Mouse (Mus musculus) ES-E14 (cell line): ENCODE measurements around the gene Rnf144b. TPM values are rescaled to one million over a fixed set of nuclear protein-coding genes. Genes with fewer than 3 reads are reported as not detected.

ENCODE experiments used
- DNase-seq: peaks from one replicate; pipeline ENCODE4 v3.0.0-alpha.2; 2013; ENCODE audit warnings: low read depth, low spot score
- H3K27ac ChIP-seq: 2 replicates; pipeline ENCODE4 v1.5.1; 2012; ENCODE audit warnings: low read depth, mild to moderate bottlenecking, low read length, moderate library complexity, mixed read lengths; ENCODE audit not compliant: poor library complexity, insufficient read depth, severe bottlenecking
- H3K36me3 ChIP-seq: 2 replicates; pipeline ENCODE4 v1.6.1; 2012; ENCODE audit warnings: mild to moderate bottlenecking, low read length, moderate library complexity, mixed read lengths; ENCODE audit not compliant: control insufficient read depth, poor library complexity, insufficient read depth, severe bottlenecking
- H3K4me1 ChIP-seq, 2 experiments: fragments of 150-350 bp in 1 of 2; sonication (generic) in 1 of 2; 2 replicates each; pipeline ENCODE4 v1.6.1; 2012; ENCODE audit warnings: low read length in 2 of 2, mild to moderate bottlenecking in 1 of 2, mixed read lengths in 1 of 2; ENCODE audit not compliant: control insufficient read depth in 2 of 2, insufficient read depth in 2 of 2, poor library complexity in 1 of 2
- H3K4me3 ChIP-seq, 2 experiments: fragments of 150-350 bp in 1 of 2; sonication (generic) in 1 of 2; 2 replicates each; pipeline ENCODE4 v1.5.1; 2012; ENCODE audit warnings: low read length in 2 of 2, low read depth in 1 of 2, mild to moderate bottlenecking in 1 of 2, mixed read lengths in 1 of 2; ENCODE audit not compliant: insufficient read depth in 1 of 2, poor library complexity in 1 of 2, severe bottlenecking in 1 of 2
- H3K9ac ChIP-seq: 2 replicates; pipeline ENCODE4 v1.6.1; 2012; ENCODE audit warnings: low read depth, mild to moderate bottlenecking, low read length, mixed read lengths; ENCODE audit not compliant: poor library complexity, insufficient read depth, severe bottlenecking
- H3K9me3 ChIP-seq: fragments of 150-350 bp; sonication (generic); 2 replicates; pipeline ENCODE4 v1.6.1; 2012; ENCODE audit warnings: low read depth, mild to moderate bottlenecking, low read length; ENCODE audit not compliant: control insufficient read depth, insufficient read depth
- CHD2 ChIP-seq: IDR thresholded peaks from 2 replicates; pipeline ENCODE4 v1.6.1; 2014; ENCODE audit warnings: mild to moderate bottlenecking, low read depth, low read length, inconsistent platforms
- HCFC1 ChIP-seq: IDR thresholded peaks from 2 replicates; pipeline ENCODE4 v1.6.1; 2012; ENCODE audit warnings: low read length, inconsistent platforms, borderline replicate concordance; ENCODE audit not compliant: insufficient read depth
- MAFK ChIP-seq: IDR thresholded peaks from 2 replicates; pipeline ENCODE4 v1.6.1; 2014; ENCODE audit warnings: mild to moderate bottlenecking, low read depth, low read length, inconsistent platforms; ENCODE audit not compliant: insufficient read depth
- ZC3H11A ChIP-seq: IDR thresholded peaks from 2 replicates; pipeline ENCODE4 v1.6.1; 2012; ENCODE audit warnings: low read depth, mild to moderate bottlenecking, inconsistent platforms, low read length, borderline replicate concordance
- ZNF384 ChIP-seq: IDR thresholded peaks from 2 replicates; pipeline ENCODE4 v1.6.1; 2012; ENCODE audit warnings: low read depth, low read length, inconsistent platforms
- in situ Hi-C, 2 experiments: fragments of 600-800 bp; cut with MboI; formaldehyde crosslinking; loops; one replicate each; pipeline ENCODE4 v1.15.1; 2025; ENCODE audit warnings: low sequenced_read_pairs in 2 of 2, inconsistent platforms in 1 of 2; ENCODE audit not compliant: unreplicated experiment in 2 of 2
- total RNA-seq: library from RNA; depleted of rRNA; stranded (reverse); fragments of 300-350 nt; gene quantifications from 2 replicates; pipeline ENCODE4 v1.2.3, GENCODE M21; 2012

Rnf144b gene
- total RNA-seq, 1 experiment = 1.2 TPM

DNA sequence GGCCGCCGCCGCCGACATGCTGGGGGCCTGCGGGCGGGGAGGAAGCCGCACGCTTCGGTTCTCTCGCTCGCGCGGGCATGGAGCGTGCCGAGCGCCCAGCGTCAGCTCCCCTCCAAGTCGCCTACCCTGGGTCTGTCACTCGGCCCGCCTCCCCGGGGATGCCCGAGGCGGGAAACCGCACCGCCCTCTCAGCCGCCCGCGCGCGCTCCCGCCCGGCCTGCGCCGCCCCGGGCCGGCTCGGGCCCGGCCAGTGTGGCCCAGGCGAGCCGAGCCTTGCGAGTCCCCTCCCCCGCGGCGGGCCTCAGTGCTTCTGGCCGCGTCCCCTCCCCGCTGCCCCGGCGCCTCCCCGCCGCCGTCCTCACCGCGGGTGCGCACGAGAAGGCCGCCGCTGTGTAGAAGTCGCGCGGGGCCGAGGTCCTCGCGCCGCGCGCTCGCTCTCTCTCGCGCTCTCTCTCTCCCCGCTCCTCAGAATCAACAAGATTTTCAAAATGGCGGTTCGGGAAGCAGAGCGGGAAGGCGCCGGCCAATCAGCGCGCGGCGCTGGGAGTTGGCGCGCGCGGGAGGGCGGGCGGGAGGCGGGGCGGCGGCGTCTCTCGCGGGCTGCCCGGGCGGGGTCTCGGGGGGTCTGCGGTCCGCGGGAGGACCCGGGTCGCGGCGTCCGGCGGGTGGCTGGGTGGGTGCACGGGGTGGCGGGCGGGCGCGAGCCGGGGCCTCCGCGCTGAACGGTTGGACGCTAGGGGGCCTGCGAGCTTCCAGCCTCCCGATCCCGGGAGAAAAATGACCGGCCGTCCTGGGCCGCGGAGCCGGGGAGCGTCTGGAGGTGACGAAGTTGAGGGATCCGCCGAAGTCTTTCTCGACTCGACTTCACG is 16.5 kb upstream of the Rnf144b start, which contains the start of gene Dek:
Dek (minus strand) TSS at position 491 of the 869 bp plus-strand sequence.
- in situ Hi-C loops = no loop called here
- peak; percentile 76 for DNase-seq
- Histone ChIP-seq H3K4me1 (peaks cover 5 to 6% of the 10 kb centered on the region in 2 experiments; a peak in 2 of 4 replicates), H3K4me3 (peak within 1 kb of the TSS; percentile 89 to 98), H3K36me3 (peaks cover 5% of the 10 kb centered on the region), H3K27ac (peak within 1 kb of the TSS; percentile 94), H3K9me3 (no peaks in the 10 kb centered on the region), H3K9ac (peak within 1 kb of the TSS; percentile 100)
- TF ChIP-seq HCFC1 (peak; percentile 14; the same call in 1 of the 2 replicates), ZC3H11A (no peak)

DNA sequence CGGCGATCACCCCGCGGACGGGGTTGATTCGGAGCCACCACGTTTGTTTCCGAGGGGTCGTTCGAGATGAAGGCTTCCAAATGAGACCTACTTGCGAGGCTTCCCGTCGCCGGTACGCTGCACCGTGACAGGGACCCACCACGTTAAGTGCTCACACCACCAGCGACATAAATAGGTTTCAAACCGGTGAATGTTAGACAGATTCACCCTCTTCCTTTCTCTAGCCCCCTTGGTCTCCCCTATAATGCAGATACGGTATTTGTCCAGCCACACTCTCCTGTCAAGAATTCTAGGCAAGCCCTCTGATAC is 15.9 kb upstream of the Rnf144b start:
- Histone ChIP-seq H3K9me3 (no peaks in the 10 kb centered on the region), H3K9ac (peak overlapping the region; percentile 96), H3K27ac (peak overlapping the region; percentile 52; the same call in 1 of the 2 replicates), H3K4me3 (peak overlapping the region; percentile 89 to 98), H3K4me1 (peaks cover 5 to 6% of the 10 kb centered on the region in 2 experiments; a peak in 2 of 4 replicates), H3K36me3 (peaks cover 5% of the 10 kb centered on the region; the same call in 1 of the 2 replicates)
- no peak for DNase-seq
- TF ChIP-seq ZC3H11A = no peak
- TF ChIP-seq MAFK = no peak
- TF ChIP-seq HCFC1 = no peak
- TF ChIP-seq CHD2 = no peak
- no peak for TF ChIP-seq ZNF384
- in situ Hi-C loops = no loop called here

- TF ChIP-seq HCFC1 (no peak), ZC3H11A (no peak), MAFK (no peak), CHD2 (no peak), ZNF384 (no peak)
- Histone ChIP-seq H3K27ac (no peak overlapping the region), H3K9ac (no peak overlapping the region), H3K4me1 (peaks cover 0 to 3% of the 10 kb centered on the region in 2 experiments; a peak in 1 of 4 replicates), H3K9me3 (no peaks in the 10 kb centered on the region), H3K36me3 (no peaks in the 10 kb centered on the region; the same call in 1 of the 2 replicates), H3K4me3 (no peak overlapping the region)
- in situ Hi-C loops = no loop called here
- DNase-seq = no peak
Observed at GRCm38 (mm10) chr13:47109239-47109638, 13.2 kb upstream of the Rnf144b start.

- Histone ChIP-seq H3K9me3 (no peaks in the 10 kb centered on the region), H3K4me3 (no peak overlapping the region), H3K27ac (no peak overlapping the region), H3K36me3 (no peaks in the 10 kb centered on the region), H3K4me1 (peaks cover 0 to 2% of the 10 kb centered on the region in 2 experiments; a peak in 1 of 4 replicates), H3K9ac (no peak overlapping the region)
- in situ Hi-C loops = no loop called here
- TF ChIP-seq ZC3H11A (no peak), MAFK (no peak), ZNF384 (no peak), HCFC1 (no peak), CHD2 (no peak)
- no peak for DNase-seq
Observed at GRCm38 (mm10) chr13:47111185-47111584, 11.3 kb upstream of the Rnf144b start.

DNA sequence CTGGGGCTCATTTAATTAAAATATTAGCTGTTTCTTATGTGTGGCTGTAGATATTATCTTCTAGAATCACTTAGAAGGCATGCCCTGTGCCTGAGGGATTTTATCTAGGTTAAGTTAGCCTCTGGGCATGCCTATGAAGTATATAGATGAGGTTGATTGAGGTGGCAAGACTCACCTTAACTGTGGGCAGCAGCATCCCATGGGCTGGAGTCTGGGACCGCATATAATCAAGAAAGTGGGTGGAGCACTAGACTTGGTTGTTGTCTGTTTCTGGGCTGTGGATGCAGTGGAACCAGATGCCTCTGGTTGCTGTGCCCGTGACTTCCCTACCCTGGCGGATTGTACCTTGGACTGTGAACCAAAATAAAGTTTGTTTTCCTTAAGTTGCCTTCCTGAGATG is 10.4 kb upstream of the Rnf144b start:
- H3K27ac ChIP-seq = no peak overlapping the region
- no peak overlapping the region for H3K9ac ChIP-seq
- no peak for TF ChIP-seq ZNF384
- no peak for TF ChIP-seq ZC3H11A
- no peak for TF ChIP-seq MAFK
- no peak for TF ChIP-seq HCFC1
- TF ChIP-seq CHD2 = no peak
- no peaks in the 10 kb centered on the region for H3K9me3 ChIP-seq
- no peaks in the 10 kb centered on the region for H3K36me3 ChIP-seq
- peaks cover 0 to 2% of the 10 kb centered on the region in 2 experiments; a peak in 1 of 4 replicates for H3K4me1 ChIP-seq
- in situ Hi-C loops = no loop called here
- no peak for DNase-seq
- H3K4me3 ChIP-seq = no peak overlapping the region
